Mouse (Mus musculus): ENCODE measurements at regions not wholly inside any gene's neighbourhood (a gene's known extent, or its start where the extent isn't known, plus 50 kb on each side); places are given as distances from the start of the nearest gene placed in this dataset.
"Not testable (repeated sequence)": the region's sequence is repeated elsewhere in the genome, so short reads cannot be mapped to it uniquely, and the experiment has no call there.

DNA sequence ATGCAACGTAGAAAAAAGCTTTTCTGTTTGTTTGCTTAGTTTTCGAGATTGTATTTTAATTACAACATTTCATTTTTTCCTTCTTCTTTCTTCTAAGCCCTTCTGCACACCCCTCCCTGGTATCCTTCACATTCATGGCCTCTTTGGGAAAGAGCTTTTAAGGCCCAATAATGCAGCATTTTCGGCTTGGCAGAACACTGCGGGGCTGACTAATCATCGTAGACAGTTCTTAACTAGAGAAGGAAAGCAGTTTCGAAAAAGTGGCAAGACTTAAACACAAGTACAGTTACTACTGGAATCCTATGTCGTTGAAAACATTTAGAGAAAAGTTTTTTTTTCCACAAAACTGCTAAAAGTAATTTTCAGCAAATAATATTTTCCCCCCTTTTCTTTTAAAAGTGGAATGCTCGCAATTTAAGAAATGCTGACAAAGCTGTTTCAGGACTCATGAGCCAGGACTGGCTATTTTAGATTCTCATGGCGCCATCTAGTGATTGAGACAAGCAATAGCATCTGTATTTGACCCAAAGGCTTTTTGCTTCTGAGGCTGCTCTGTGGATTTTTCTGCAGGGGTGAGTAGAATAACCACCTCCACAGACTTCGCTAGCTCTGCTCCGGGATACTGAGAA is 137.7 kb upstream of the Fam3c start:
- 30% methylated on average over 11 of the region's 11 CpGs for WGBS

DNA sequence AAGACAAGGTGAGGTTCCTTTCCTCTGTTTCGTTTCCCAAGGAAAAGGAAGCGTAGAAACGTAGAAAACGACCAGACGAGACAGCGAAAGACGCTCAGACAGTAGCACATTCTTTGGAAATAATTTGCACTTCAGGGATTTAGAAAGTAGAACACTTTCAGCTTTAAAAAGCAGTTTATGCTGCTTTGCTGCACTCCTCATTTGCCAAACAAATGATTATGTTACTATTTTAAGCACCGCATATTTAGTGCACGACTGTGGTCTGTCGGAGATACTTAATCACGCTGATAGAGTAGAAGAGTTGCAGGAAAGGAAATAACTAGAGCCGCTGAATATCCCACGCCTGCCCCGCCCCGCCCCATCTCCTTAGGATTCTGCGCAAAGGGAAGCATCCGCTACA is 136.9 kb upstream of the Fam3c start:
- no peak overlapping the region for H3K27ac ChIP-seq (replicated peaks)
- no peak overlapping the region for H3K4me2 ChIP-seq (replicated peaks; ENCODE audit: low read depth)
- no peaks in the 10 kb centered on the region for H3K27me3 ChIP-seq (ENCODE audit: control insufficient read depth, insufficient read depth, low read length)
- no peak for TF ChIP-seq EP300 (optimal IDR thresholded peaks at IDR 0.05)
- TF ChIP-seq CTCF (IDR thresholded peaks at IDR 0.05; ENCODE audit: low read depth) = no peak
- ATAC-seq (ENCODE audit: low FRiP score, low TSS enrichment) = no peak
- DNase-seq (ENCODE audit: low spot score) = no peak
- H3K4me1 ChIP-seq (replicated peaks; ENCODE audit: control insufficient read depth, insufficient read depth) = no peaks in the 10 kb centered on the region
- no peak overlapping the region for H3K4me3 ChIP-seq (ENCODE audit: low read depth, low read length)
- H3K9ac ChIP-seq (ENCODE audit: low read length) = no peak overlapping the region
- WGBS = 80% methylated on average over 17 of the region's 17 CpGs
- no peaks in the 10 kb centered on the region for H3K9me3 ChIP-seq (ENCODE audit: control insufficient read depth, low read length)
- no peaks in the 10 kb centered on the region for H3K36me3 ChIP-seq (ENCODE audit: control insufficient read depth, insufficient read depth, low read length)

More for the DNA sequence above, 137.7 kb upstream of the Fam3c start:
- H3K27ac ChIP-seq (replicated peaks) = no peak overlapping the region
- H3K9me3 ChIP-seq (ENCODE audit: control insufficient read depth, low read length) = no peaks in the 10 kb centered on the region
- ATAC-seq (ENCODE audit: low FRiP score, low TSS enrichment) = peak; percentile 51; the same call in 1 of the 2 replicates
- H3K27me3 ChIP-seq (ENCODE audit: control insufficient read depth, insufficient read depth, low read length) = no peaks in the 10 kb centered on the region
- no peaks in the 10 kb centered on the region for H3K36me3 ChIP-seq (ENCODE audit: control insufficient read depth, insufficient read depth, low read length)
- H3K4me3 ChIP-seq (ENCODE audit: low read depth, low read length) = no peak overlapping the region
- no peaks in the 10 kb centered on the region for H3K4me1 ChIP-seq (replicated peaks; ENCODE audit: control insufficient read depth, insufficient read depth)
- H3K9ac ChIP-seq (ENCODE audit: low read length) = no peak overlapping the region
- no peak for DNase-seq (ENCODE audit: low spot score)
- H3K4me2 ChIP-seq (replicated peaks; ENCODE audit: low read depth) = no peak overlapping the region; the same call in 1 of the 2 replicates
- TF ChIP-seq CTCF (IDR thresholded peaks at IDR 0.05; ENCODE audit: low read depth) = peak; percentile 88
- no peak for TF ChIP-seq EP300 (optimal IDR thresholded peaks at IDR 0.05)

DNA sequence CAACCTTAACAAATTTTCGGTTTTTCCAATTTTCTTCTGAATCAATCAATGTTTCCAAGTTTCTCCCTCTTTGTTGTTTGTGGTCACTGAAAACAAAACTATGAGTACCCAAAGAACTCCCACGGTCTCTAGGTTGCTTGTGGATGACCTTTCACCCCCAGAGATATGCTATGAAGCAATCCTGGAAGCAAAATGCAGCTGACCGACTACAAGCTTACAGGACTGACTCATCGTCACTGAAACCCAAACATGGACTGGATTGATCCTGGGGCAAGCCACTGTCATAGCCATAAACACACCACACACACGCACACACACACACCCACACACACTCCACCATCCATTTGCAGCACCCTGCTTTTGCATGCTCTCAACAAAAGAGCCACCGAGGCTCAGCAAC is 134.7 kb upstream of the Fam3c start:
- Histone ChIP-seq H3K36me3 (ENCODE audit: control insufficient read depth, insufficient read depth, low read length) (no peaks in the 10 kb centered on the region), H3K9ac (ENCODE audit: low read length) (no peak overlapping the region), H3K9me3 (ENCODE audit: control insufficient read depth, low read length) (no peaks in the 10 kb centered on the region), H3K27ac (replicated peaks) (no peak overlapping the region), H3K4me2 (replicated peaks; ENCODE audit: low read depth) (no peak overlapping the region), H3K4me1 (replicated peaks; ENCODE audit: control insufficient read depth, insufficient read depth) (no peaks in the 10 kb centered on the region), H3K27me3 (ENCODE audit: control insufficient read depth, insufficient read depth, low read length) (no peaks in the 10 kb centered on the region), H3K4me3 (ENCODE audit: low read depth, low read length) (no peak overlapping the region)
- DNase-seq (ENCODE audit: low spot score) (no peak), ATAC-seq (ENCODE audit: low FRiP score, low TSS enrichment) (no peak)
- TF ChIP-seq EP300 (optimal IDR thresholded peaks at IDR 0.05) (no peak), CTCF (IDR thresholded peaks at IDR 0.05; ENCODE audit: low read depth) (no peak)
- 54% methylated on average over 6 of the region's 6 CpGs for WGBS

DNA sequence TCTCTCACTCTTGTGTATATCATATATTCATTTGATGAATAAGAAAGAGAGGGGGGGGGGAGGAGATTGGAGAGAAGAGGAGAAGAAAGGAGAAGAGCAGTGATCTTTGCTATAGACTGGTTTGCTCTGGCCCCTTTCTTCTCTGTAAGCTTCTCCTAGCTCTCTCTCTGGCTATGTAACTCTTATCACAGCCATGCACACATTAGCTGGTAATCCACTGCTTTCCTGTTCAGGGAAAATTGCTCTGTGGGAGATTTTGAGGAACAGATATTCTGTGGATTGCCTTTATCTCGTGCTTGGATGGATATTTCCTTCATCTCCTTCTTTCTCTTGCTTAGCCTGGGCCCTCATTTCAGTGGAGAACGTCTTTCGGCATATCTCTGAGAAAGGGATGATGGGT is 131.4 kb upstream of the Fam3c start:
- H3K9ac ChIP-seq (ENCODE audit: low read length) = no peak overlapping the region

DNA sequence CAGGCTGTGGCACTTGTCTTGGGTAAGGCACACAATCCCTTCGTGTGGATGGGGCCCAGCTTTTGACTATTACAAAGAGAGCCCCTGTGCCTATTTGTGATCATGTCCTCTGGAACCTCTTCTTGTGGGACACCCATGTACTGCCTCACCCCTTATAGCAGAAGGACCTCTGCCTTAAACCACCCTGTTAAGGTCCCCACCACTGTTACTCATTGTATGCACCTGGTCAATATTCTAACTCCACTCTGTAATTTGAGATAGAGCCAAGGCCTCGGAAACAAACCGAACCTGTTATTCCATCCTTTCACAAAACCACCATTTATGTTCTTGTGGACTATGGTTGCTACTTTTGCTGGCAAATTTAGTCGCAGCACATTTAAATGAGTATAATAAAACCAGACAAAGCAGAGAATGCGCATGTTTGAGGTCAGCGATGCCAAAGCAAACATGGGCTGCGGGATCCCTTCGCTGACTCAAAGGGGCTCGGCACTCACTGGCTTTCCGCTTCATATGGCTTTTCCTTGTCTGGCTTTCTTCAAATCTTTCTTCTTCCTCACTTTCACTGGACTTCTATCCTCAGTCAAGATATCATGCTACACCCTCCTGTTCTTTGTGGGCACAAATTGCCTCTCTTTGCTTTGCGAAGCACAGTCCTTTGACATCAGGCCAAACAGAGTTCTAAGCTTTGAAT is 129.9 kb upstream of the Fam3c start:
- DNase-seq (ENCODE audit: low spot score) = peak; percentile 49
- Histone ChIP-seq H3K36me3 (ENCODE audit: control insufficient read depth, insufficient read depth, low read length) (no peaks in the 10 kb centered on the region), H3K27me3 (ENCODE audit: control insufficient read depth, insufficient read depth, low read length) (no peaks in the 10 kb centered on the region), H3K9me3 (ENCODE audit: control insufficient read depth, low read length) (no peaks in the 10 kb centered on the region), H3K4me2 (replicated peaks; ENCODE audit: low read depth) (no peak overlapping the region), H3K4me3 (ENCODE audit: low read depth, low read length) (no peak overlapping the region), H3K9ac (ENCODE audit: low read length) (no peak overlapping the region), H3K27ac (replicated peaks) (peak overlapping the region; percentile 13; the same call in 1 of the 2 replicates), H3K4me1 (replicated peaks; ENCODE audit: control insufficient read depth, insufficient read depth) (no peaks in the 10 kb centered on the region)
- ATAC-seq (ENCODE audit: low FRiP score, low TSS enrichment) = peak; percentile 91
- 63% methylated on average over 11 of the region's 11 CpGs for WGBS
- TF ChIP-seq EP300 (optimal IDR thresholded peaks at IDR 0.05) (no peak), CTCF (IDR thresholded peaks at IDR 0.05; ENCODE audit: low read depth) (no peak)

More for the DNA sequence above, 131.4 kb upstream of the Fam3c start:
- Histone ChIP-seq H3K4me3 (ENCODE audit: low read depth, low read length) (no peak overlapping the region), H3K27ac (replicated peaks) (no peak overlapping the region), H3K9me3 (ENCODE audit: control insufficient read depth, low read length) (no peaks in the 10 kb centered on the region), H3K4me1 (replicated peaks; ENCODE audit: control insufficient read depth, insufficient read depth) (no peaks in the 10 kb centered on the region), H3K36me3 (ENCODE audit: control insufficient read depth, insufficient read depth, low read length) (no peaks in the 10 kb centered on the region), H3K4me2 (replicated peaks; ENCODE audit: low read depth) (no peak overlapping the region), H3K27me3 (ENCODE audit: control insufficient read depth, insufficient read depth, low read length) (no peaks in the 10 kb centered on the region)
- ATAC-seq (ENCODE audit: low FRiP score, low TSS enrichment) (no peak), DNase-seq (ENCODE audit: low spot score) (no peak)
- WGBS = 64% methylated on average over 3 of the region's 3 CpGs
- no peak for TF ChIP-seq CTCF (IDR thresholded peaks at IDR 0.05; ENCODE audit: low read depth)
- TF ChIP-seq EP300 (optimal IDR thresholded peaks at IDR 0.05) = no peak

DNA sequence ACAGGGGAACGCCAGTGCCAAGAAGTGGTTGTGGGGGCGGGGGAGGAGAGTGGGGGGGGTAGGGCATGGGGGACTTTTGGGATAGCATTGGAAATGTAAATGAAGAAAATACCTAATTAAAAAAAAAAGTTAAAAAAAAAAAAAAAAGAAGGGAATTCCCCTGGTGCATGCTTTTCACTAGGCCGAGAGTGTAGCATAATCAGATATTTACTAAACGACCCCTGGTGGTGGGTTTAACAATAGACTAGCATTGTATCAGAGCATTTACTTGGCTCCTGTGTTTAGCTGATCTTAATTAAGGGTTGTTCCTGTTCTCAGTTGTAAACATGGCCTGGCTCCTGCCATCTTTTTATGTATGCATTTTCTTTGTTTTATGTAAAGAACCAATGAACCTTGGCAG is 126.2 kb upstream of the Fam3c start:
- H3K9ac ChIP-seq (ENCODE audit: low read length); H3K4me3 ChIP-seq (ENCODE audit: low read depth, low read length); H3K4me2 ChIP-seq (replicated peaks; ENCODE audit: low read depth); ATAC-seq (ENCODE audit: low FRiP score, low TSS enrichment); DNase-seq (ENCODE audit: low spot score); H3K27me3 ChIP-seq (ENCODE audit: control insufficient read depth, insufficient read depth, low read length); H3K36me3 ChIP-seq (ENCODE audit: control insufficient read depth, insufficient read depth, low read length); H3K4me1 ChIP-seq (replicated peaks; ENCODE audit: control insufficient read depth, insufficient read depth); H3K9me3 ChIP-seq (ENCODE audit: control insufficient read depth, low read length); H3K27ac ChIP-seq (replicated peaks): not testable (repeated sequence)
- 86% methylated on average over 4 of the region's 4 CpGs for WGBS

Measured in stomach, postnatal 0 days (tissue).